Mouse (Mus musculus) kidney, adult 11 months (tissue): ENCODE results near the gene Aspg.
A peak's percentile ranks its signal among the peaks of the same experiment; 100 is the strongest.

ENCODE experiments used
- DNase-seq: peaks from one replicate; pipeline ENCODE4 v3.0.0; 2022

Gene Aspg

DNA sequence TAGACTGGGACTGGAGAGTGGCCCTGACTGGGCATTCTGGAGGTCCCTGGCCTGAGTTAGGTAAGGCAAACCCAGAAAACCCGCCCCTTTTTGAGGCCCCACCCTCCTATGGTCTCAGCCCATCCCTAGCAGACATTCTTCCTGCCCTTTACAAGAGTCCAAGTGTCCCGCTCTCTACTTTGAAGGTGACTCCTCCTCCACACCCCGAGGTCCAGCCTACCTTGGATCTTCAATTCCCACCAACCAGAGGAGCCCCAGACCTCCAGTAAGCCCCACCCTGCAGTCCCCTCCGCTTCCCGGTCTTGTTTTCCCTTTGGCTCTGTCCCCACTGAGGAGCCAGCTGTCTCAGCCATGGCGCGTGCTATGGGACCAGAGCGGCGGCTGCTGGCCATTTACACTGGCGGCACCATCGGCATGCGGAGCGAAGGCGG is at the start of gene Aspg:
Aspg (plus strand) TSS at position 139 of the 431 bp plus-strand sequence.
- DNase-seq: peak; percentile 62

DNA sequence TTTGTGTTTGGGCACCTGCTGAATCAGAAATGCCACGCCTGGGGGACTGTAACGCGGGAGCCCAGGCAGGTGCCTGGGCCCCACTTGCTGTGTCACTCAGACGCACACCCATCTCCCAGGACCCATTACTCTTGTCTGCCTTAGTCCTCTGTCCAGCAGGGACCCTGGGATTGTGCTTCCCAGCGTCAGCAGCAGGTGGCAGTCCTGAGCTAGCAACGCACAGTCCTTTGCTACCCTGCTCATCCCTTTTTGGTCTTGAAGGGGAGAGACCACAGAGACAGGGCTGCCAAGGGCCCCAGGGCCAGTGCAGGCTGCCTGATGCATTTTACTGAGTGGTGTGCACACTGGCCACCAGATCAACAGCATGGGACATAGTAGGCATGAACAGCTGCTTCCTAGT is 28.8 kb upstream of the Aspg start:
- peak; percentile 43 for DNase-seq

DNA sequence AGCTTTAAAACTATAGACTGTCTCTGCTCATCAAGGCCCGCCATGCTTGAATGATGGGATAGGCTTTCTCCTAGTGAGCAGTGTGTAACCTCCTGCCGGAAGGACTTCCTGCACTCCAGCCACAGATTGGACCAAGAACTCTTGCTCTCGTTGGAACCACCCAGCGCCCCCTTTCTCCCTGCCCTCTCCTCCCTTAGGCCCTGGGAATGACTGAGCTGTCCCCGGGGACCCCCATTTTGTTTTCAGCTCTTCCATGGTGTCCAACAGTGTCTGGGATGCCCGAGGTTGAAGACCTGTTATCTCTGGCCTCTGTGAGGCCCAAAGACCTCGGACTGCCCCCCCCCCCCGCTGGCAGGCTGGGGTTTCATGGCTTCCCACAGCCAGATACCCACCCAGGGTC is 26.6 kb upstream of the Aspg start:
- DNase-seq: no peak

DNA sequence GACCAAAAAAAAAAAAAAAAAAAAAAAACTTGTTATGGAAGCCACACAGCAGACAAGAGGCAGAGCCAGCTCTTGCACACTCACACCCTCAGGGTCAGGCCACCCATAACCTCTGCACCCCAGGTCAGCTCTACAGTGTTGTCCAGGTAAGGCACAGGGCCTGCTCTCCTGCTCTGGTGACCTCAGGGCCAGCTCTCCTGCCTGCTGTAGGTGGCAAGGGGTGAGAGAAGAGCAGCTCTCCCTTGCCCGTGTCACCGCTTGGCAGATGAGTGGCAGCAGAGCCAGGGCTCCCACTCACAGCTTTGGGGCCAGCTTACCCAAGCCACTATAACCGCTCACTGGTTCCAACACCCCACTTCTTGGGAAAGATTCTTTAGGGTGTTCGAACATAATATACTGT is 25.6 kb upstream of the Aspg start:
- DNase-seq: no peak

DNA sequence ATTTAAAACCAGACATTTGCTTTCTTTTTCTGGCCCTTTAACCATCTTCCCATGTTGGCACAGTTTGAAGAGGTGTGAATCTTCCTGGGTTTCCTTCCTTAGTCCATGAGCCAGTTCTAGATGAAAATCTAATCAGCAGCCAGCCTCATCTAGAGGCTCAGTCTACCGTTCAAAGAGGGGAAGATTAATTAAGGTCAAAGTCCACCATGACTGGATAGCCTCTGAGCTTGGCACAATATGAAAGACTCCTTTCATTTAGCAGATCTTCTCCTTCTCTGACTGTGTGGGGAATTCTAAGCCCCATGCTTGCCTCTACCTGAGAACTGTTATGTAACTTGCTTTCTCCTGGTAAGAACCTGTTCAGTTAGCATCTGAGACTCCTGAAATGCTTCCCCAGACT is 24.2 kb upstream of the Aspg start:
- DNase-seq: no peak

DNA sequence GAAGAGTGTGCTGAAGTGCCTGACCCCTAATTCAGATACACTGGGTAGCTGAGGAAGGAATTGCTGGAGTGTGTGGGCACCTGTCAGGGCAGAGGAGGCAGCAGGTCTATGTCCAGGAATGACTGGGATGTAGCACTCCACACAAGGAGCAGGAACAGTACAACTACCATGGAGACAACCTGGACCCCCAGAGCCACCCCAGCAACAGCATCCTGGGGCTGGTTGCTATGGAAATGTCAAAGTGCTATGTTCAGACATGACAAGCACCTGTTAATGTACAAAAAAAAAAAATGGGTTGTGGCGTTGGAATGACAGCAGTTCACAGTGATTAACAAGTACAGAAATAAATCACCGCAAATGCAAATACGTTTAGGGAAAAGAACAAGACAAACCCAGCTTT is 20.2 kb upstream of the Aspg start:
- DNase-seq: no peak

DNA sequence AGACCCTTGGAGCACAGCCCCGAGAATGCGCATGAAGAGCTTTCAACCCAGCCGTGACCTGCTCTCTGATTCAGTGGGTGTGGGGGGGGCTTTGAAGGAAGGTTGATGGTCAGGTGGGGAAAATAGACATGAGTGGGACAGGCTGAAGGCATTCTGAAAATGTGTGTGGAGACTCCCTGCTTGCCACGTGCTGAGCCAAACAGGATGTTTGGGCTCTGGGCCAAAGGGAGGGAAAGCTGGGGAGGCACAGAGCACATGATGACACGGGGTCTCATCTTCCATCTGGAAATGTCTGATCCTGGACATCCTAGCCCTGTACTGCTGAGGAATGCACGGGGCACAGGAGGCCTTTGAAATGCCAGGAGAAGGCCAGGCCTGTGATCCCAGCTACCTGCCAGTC is 19.8 kb upstream of the Aspg start:
- no peak for DNase-seq

DNA sequence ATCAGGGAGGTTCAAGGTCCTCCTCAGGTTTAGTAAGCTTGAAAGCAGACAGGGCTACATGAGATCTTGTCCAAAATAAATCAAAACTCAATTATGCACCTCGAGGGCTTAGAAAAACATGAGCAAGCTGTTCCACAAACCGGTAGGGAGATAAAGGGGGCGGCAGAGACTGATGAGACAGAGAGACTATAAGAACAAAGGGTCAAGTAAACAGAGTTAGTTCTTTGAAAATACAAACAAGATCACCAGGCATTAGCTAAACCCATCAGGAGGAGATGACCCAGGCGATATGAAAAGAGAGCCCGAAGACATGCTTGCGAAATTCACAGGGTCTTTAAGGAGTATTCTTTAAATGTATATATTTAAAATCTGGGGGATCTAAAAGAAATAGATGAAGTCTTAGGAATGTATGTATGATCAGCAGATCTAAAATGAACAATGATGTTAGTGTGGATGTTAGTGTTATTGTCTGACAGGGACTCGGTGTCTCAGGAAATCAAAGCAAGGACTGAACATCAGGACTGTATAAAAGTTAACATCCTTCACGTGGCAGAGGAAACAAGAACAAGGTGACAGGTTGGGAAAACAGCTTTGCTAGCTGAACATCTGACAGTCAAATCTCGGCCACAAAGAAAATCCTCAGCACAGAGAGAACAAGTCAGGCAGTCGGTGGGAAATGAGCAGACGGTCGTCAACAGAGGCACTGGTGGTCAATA is 17.7 kb upstream of the Aspg start:
- no peak for DNase-seq

DNA sequence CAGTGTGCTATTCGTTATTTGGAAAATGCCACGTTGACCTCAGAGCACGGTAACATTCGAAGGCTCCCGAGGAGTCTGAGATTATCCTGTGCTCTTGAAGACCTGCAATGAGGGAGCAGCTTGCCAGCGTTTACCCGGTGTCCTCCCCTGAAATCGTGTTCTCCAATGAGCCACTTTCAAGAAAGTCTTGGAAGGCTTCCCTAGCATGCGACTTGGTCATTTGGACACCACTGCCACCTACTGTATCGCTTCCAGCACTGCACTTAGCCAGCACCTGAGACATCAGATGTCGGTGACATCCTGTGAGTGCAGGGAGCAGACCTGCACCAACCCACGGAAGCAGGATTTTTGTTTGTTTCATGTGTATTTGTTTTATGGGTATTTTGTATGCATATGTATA is 15.4 kb upstream of the Aspg start:
- peak; percentile 60 for DNase-seq

DNA sequence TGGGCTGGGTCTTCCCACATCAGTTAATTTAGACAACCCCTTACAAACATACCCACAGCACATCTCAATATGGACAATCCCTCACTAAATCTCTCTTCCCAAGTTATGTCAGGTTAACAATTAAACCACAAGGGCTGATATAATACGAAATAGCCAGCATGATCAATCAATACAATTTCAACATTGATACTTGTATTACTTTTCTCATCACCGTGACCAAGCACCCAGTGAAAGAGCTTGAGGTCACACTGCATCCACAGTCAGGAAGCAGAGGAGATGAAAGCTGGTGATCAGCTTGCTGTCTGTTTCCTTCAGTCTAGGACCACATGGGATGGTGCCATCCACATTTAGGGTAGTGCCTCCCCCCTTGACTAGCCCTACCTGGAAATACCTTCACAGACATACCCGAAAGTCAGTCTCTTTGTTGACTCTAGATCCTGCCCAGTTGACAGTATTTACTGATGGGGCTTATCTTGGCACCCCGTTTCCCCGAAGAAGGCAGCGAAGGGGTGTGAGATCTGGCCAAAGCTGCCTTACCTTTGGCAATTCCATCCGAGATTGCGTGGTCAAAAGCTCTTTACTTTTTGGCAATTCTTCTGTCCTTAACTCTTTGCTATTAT is 12.1 kb upstream of the Aspg start:
- DNase-seq: no peak

DNA sequence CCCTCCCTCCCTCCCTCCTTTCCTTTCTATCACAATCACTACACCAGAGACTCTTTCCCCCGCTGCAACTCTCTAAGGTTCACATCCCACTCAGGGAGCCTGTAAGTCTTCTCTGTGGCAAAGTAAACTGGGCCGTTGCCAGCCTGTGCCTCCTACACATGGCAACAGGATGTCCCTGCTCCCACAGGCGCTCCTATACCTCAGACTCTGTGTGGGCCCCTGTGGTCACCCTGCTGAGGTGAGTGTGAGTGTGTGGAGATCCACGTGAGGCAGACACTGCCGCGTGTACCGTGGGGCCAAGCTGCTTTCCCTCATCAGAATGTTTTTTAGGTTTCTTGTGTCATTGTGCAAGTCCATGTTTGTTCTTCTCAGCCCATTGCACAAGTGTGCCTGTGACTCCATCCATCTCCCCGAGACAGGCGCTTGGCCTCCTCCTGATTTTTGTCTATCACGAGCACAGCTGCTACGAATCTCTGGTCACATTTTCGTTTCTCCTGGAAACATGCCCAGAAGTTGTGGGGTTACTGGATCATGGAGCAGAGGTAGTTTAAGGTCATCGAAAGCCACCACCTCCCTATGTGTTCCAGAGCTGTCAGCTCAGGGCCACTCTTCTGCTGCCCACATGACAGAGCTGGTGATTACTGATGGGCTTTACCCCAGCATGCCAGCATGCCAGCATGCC is 10.3 kb upstream of the Aspg start:
- DNase-seq: peak; percentile 67

DNA sequence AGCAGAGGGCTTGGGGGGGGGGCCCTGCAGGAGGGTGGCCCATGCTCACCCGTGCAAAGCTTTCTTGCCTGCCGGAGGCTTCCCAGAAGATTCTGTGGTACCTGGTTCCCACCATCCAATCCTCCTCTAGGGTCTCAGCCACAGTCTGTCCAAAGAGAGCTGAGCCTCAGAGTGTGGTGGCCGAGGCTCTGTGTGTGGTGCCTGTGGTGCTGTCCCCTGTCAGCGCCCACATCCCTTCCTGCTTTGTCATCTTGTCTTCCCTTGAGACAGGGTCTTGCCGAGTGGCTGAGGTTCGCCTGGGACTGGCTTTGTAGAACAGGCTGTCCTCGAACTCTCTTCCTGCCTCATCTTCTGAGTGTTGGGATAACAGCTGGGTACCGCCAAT is 9.8 kb upstream of the Aspg start:
- DNase-seq: no peak

DNA sequence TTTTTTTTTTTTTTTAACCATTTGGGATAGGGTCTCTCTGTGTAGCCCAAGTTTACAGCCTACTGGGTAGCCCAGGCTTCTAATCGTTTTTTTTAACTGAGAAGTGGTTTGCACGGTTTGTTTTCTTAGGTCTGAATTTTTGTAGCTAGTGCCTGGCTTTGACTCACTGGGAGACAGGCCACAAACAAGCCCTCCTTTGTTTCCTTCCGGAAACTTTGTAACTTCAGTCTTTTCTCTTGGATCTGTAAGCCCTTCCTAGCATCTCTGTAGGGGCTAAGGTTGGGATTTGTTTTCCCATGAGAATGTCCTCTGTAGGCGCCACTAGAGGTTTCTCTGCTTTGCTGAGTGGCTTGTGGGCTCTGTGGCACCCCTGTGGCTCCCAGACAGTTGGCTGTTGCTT is 6.4 kb upstream of the Aspg start:
- no peak for DNase-seq

DNA sequence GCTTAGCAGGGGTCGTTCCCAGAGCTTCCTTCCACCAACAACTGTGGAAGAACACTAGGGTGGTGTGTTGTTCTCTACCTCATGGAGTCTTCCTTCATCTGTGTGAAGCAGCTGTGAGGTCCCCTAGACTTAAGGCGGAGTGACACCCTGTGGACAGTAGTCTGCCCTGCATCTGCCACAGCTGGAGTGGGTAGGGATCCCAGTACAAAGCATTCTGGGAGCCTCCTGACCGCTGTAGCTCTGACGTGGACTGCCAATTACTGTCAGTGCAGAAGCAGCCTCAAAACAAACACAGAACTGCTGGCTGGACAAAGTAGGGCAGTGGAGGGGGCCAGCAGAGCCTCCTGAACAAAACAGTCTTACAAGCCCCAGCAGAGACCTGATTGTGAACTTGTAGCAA is 5.4 kb upstream of the Aspg start:
- no peak for DNase-seq

DNA sequence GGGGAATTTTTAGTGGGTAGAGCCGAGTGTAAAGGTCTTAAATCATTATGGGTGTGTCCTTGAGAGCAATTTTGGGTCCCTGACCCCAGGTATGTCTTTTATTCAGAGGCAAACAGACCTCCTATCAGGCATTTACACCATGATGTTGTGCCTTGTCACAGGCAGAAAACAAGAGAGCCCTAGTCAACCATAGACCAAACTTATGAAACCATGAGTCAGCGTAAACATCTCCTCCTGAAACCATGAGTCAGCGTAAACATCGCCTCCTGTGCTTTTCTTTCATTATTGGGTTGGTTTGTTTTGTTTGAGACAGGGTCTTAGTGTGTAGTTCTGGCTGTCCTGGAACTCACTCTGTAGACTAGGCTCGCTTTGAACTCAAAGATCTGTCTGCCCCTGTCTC is 3.3 kb upstream of the Aspg start:
- no peak for DNase-seq

DNA sequence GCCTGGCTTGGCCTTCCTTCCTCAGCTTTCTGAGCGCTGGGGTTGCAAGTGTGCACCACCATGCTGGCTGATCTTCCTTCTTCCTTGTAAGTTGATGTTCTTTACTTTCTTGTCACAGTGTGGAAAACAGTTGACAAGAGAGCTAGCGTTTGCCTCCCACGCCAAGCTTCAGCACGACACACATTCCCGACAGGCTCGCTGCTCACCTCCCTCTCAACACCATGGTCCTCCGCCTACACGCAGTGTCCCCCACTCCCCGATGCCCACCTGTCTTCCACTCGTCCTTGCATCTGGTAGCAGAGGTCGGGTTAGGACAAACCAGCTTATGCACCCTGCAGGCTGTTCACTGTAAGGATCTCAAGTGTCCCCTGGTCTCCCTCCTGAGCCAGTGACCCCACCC is 1.6 kb upstream of the Aspg start:
- DNase-seq: no peak

DNA sequence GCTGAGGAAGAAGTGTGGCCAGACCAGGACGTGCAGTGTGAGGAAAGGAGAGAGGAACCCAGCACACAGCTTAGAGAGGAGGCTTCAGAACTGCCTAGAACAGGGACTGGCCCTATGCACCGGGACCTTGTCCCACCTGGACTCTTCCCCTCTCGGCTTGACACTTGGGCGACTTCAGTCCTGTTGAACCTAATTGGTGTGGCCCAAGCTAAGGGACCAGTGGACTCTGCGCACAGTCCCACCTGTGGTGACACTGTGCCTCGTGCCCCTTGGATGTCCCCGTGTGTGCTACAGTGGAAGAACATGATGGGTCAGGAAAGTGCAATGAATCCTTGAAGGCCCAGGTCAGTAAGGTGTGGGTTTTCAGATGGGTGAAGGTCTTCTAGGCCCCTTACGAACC is 1.2 kb downstream of the Aspg start:
- DNase-seq: no peak

DNA sequence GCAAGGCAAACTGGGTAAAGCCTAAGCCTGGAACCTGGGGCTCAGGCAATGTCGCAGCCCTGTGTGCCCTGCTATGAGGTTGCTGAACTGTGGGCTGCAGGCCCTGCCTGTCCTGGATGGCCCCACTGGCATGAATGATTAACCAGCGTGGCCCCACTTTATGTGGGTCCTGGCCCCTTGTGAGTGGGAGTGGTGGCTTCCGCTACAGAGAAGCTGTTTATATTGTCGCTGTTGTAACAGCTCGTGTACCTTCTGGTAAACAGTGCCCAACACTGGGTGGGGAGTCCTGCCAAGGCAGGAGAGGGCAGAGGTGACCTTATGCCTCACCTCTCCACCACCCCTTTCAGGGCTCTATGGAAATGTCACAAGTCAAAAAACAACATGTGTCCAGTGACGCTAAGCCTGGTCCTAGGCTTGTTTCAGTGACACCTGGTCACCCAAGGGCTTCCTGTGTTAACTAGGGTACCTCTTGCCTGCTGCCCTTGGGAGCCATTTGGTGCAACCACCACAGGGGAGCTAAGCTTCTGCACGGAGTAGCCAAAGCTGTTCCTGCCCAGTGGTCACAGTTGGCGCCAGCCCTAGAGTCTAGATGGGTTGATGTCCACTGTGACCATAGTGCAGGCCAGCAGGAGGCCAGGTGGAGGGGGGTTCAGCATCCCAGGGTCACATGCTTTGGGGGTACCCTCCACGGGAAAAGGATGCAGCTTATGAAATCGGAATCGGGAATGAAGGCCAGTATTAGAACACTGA is 2.4 kb downstream of the Aspg start:
- DNase-seq: peak; percentile 78

DNA sequence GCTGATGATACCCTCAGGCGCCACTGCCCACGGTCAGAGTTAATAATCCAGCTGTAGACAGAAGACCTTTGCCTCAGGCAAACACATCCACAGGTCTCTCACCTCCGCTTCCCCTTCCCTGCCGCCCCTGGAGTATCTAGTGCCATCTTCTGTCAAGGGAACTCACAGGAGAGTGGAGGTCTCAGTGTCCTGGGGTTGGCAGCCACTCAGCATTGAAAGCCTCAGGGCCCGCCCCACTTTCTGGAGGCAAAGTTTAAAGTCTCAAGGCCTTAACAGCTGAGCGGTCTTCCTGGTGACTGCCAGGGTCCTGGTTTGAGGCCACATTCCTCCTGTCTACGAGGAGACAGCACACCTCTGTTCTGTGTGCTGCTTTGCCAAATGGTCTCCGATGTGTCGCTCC is 3.2 kb downstream of the Aspg start:
- peak; percentile 75 for DNase-seq

DNA sequence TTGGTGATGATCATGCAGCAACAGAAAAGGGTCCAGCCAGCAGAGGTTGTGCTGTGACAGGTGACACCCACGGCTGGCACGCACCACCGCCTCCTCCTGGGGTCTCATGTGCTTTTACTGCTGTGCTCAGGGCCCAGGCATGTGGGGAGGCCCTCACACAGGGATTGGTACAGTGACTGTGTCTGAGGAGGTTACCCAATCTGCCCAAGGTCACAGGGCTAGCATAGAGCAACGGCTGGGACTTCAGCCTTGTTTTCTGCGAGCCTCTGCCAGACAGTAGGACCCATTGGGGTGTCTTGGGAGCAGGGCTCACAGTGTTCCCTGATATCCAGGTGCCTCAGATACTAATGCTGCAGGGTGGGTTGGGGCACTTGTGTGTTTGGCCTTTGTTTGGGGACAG is 4.8 kb downstream of the Aspg start:
- no peak for DNase-seq

DNA sequence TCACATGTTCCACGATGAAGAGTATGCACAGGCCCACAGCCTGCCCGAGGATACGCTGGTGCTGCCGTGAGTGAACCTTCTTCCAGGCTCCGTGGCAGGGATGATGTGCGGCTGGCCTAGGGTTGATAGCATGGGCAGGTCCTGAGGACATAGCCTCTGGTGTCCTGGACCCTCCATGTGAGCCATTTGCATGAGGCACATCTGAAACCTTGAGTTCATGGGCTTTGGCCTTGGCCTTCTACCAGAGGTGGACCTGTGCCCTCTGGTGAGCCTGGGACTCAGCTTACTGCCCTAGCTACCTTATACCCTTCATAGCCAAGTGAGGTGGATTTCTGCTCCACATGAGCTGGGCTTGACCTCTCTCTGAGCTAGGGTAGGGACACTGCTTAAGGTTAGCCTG is 5.8 kb downstream of the Aspg start:
- DNase-seq: no peak

DNA sequence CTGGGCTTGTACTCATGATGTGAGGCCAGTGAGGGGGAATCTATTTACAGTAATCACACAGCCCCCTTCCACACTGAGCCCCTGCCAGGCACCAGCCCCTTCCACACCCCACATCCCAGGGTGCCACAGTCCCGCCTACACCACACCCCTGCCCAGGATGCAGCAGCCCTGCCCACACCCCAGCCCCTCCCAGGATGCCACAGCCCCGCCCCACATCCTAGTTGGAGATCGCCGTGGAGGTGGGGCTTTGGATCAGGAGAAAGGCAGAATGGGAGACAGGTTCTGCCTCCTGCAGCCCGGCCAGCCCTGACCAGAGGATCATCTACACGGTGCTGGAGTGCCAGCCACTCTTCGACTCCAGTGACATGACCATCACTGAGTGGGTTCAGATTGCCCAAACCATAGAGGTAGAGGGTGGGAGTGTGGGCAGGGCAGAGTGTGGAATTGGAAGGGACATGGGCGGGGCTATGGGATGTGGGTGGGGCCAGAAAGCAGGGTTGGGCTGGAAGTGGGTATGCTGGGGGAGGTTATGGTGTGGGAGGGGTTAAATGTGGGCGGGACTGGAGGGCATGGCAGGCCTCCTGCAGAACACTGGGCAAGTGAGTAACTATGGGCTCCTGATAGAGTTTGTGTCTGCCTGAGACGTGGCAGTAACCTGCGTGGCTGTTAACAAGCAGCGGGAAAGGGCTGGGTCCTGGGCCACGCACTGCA is 6.4 kb downstream of the Aspg start:
- no peak for DNase-seq

DNA sequence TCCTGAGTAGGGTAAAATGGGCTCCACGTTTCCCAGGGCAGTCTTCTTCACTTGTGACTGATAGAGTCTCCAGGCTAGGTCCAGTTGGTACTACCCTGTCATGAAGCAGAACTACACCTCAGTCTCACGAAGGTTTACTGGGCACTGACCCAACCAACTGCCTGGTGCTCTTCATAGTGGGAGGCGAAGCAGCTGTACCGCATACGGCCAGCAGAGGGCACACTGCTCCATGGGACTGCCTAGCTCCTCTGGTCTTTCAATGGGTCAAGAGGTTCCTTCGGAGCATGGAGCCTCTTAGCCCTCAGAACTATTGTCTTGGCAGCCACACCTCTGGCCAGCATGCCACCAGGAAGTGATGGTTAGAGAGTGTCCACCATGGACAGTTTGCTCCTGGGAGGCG is 7.2 kb downstream of the Aspg start:
- DNase-seq: peak; percentile 90
